Mouse (Mus musculus): Measurements from ENCODE around the gene Trf.

- TF ChIP-seq POLR2A (IDR thresholded peaks at IDR 0.05; ENCODE audit: control insufficient read depth, low read depth, low read length) (no peak), CTCF (IDR thresholded peaks at IDR 0.05; ENCODE audit: control insufficient read depth, insufficient read depth, insufficient replicate concordance, low read depth, low read length) (no peak)
Measured at GRCm38 (mm10) chr9:103276876-103277275, 46.6 kb upstream of the Trf start.
